Mouse (Mus musculus) midbrain, embryonic 12.5 days (tissue): ENCODE results near the gene Camsap2. TPM values are rescaled to one million over a fixed set of nuclear protein-coding genes. Genes with fewer than 3 reads are reported as not detected.

Experiments
- ATAC-seq: fragments of 200-750 bp; cut with Nextera tagmentation; 2 replicates; pipeline ENCODE4 v1.8.0; 2017; ENCODE audit warnings: low read depth, moderate TSS enrichment, moderate library complexity; ENCODE audit not compliant: low FRiP score
- H3K27ac ChIP-seq: fragments of 300-500 bp; sonication (generic); replicated peaks from 2 replicates; pipeline ENCODE4 v1.5.1; 2016; ENCODE audit warnings: mild to moderate bottlenecking
- H3K27me3 ChIP-seq: fragments of 300-500 bp; sonication (generic); 2 replicates; pipeline ENCODE4 v1.6.1; 2016; ENCODE audit warnings: mild to moderate bottlenecking
- H3K36me3 ChIP-seq: fragments of 300-500 bp; sonication (generic); 2 replicates; pipeline ENCODE4 v1.6.1; 2016
- H3K4me1 ChIP-seq: fragments of 300-500 bp; sonication (generic); 2 replicates; pipeline ENCODE4 v1.6.1; 2016
- H3K4me2 ChIP-seq: fragments of 300-500 bp; sonication (generic); replicated peaks from 2 replicates; pipeline ENCODE4 v1.6.1; 2016; ENCODE audit warnings: mild to moderate bottlenecking, moderate library complexity
- H3K4me3 ChIP-seq: fragments of 300-500 bp; sonication (generic); 2 replicates; pipeline ENCODE4 v1.5.1; 2016; ENCODE audit warnings: mild to moderate bottlenecking
- H3K9ac ChIP-seq: fragments of 300-500 bp; sonication (generic); replicated peaks from 2 replicates; pipeline ENCODE4 v1.6.1; 2016; ENCODE audit warnings: mild to moderate bottlenecking, moderate library complexity
- H3K9me3 ChIP-seq: fragments of 300-500 bp; sonication (generic); 2 replicates; pipeline ENCODE4 v1.6.1; 2016; ENCODE audit warnings: mild to moderate bottlenecking
- WGBS: fragments of 180-500 bp; shearing (Covaris S2); methylation state at CpG from one replicate; pipeline ENCODE4 v1.1.7; 2016; 5-methylcytosine and 5-hydroxymethylcytosine counted together
- polyA plus RNA-seq: library from polyadenylated mRNA; unstranded; fragments of >200 nt; fragmentation: Nextera tagmentation; extraction: Ambion mirVana; gene quantifications from 2 replicates; pipeline ENCODE4 v1.2.1, GENCODE M21; 2016

The Camsap2 gene
- polyA plus RNA-seq, 1 experiment from 2014 or later: 34.2 TPM

DNA sequence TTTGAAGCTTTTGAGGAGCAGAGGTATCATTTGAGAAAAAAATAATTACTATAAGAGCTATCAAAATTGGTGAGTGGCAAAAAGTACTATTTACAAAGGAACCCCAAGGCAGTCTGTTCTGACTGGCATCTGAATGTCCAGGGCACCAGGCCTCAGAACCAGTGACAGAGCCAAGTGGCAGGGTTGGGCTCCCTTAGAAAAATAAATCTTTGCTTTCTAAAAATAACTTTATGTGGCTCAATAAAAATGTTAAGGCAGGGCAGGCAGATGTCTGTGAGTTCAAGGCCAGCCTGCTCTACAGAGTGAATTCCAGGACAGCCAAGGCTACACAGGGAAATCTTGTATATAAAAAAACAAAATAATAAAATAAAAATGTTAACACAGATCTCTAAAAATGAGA lies 51.9 kb downstream of the Camsap2 start:
- Histone ChIP-seq H3K9me3 (no peaks in the 10 kb centered on the region), H3K27me3 (no peaks in the 10 kb centered on the region), H3K4me1 (no peaks in the 10 kb centered on the region), H3K9ac (no peak overlapping the region), H3K36me3 (peaks cover 9% of the 10 kb centered on the region), H3K27ac (no peak overlapping the region), H3K4me3 (no peak overlapping the region), H3K4me2 (no peak overlapping the region)
- no peak for ATAC-seq

GRCm38 (mm10) chr1:136289803-136290202 lies 56.1 kb downstream of the Camsap2 start:
- Histone ChIP-seq H3K4me1 (no peaks in the 10 kb centered on the region), H3K4me2 (no peak overlapping the region), H3K4me3 (no peak overlapping the region), H3K27me3 (no peaks in the 10 kb centered on the region), H3K9ac (no peak overlapping the region), H3K36me3 (peaks cover 7% of the 10 kb centered on the region; the same call in 1 of the 2 replicates), H3K9me3 (no peaks in the 10 kb centered on the region), H3K27ac (no peak overlapping the region)
- ATAC-seq: no peak
- 83% methylated on average over 1 of the region's 1 CpGs for WGBS

DNA sequence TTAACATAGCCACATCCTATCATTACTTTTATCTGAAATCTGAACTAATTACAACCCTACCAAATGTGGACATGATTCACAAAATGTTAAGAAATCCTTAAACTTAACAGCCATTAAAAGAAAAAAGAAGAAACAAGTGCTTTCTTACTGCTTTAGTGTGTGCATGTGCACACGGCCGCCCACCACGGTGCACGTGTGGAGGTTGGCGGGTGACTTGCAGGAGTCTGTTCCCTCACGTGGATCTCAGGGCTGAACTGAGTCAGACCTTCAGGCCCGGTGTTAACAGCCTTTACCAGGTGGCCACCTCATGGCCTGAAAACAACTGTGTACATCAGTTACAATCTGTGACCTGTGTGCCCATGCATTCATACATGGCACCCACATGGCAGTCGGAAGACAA lies 68.5 kb downstream of the Camsap2 start:
- Histone ChIP-seq H3K36me3 (peaks cover 92% of the 10 kb centered on the region), H3K9me3 (no peaks in the 10 kb centered on the region), H3K27me3 (no peaks in the 10 kb centered on the region), H3K9ac (no peak overlapping the region), H3K4me1 (no peaks in the 10 kb centered on the region), H3K4me3 (no peak overlapping the region), H3K27ac (no peak overlapping the region), H3K4me2 (no peak overlapping the region)
- WGBS: 95% methylated on average over 8 of the region's 8 CpGs
- ATAC-seq: no peak

GRCm38 (mm10) chr1:136268224-136268623 lies 77.7 kb downstream of the Camsap2 start:
- Histone ChIP-seq H3K4me1 (no peaks in the 10 kb centered on the region; the same call in 1 of the 2 replicates), H3K36me3 (peaks cover 40% of the 10 kb centered on the region), H3K4me3 (no peak overlapping the region), H3K27me3 (peaks cover 40% of the 10 kb centered on the region), H3K4me2 (no peak overlapping the region), H3K9me3 (no peaks in the 10 kb centered on the region), H3K9ac (no peak overlapping the region), H3K27ac (no peak overlapping the region)
- 0 out of 2 replicates have a peak, but pooled peaks have one; percentile 56 for ATAC-seq
- 45% methylated on average over 7 of the region's 7 CpGs for WGBS

GRCm38 (mm10) chr1:136266127-136266526 lies 79.8 kb downstream of the Camsap2 start:
- H3K36me3 ChIP-seq: peaks cover 19% of the 10 kb centered on the region
- WGBS: 77% methylated on average over 6 of the region's 6 CpGs
- H3K27ac ChIP-seq: no peak overlapping the region
- peaks cover 58% of the 10 kb centered on the region for H3K27me3 ChIP-seq
- H3K4me2 ChIP-seq: no peak overlapping the region
- H3K4me1 ChIP-seq: no peaks in the 10 kb centered on the region; the same call in 1 of the 2 replicates
- no peaks in the 10 kb centered on the region for H3K9me3 ChIP-seq
- H3K4me3 ChIP-seq: no peak overlapping the region
- ATAC-seq: no peak
- H3K9ac ChIP-seq: no peak overlapping the region

DNA sequence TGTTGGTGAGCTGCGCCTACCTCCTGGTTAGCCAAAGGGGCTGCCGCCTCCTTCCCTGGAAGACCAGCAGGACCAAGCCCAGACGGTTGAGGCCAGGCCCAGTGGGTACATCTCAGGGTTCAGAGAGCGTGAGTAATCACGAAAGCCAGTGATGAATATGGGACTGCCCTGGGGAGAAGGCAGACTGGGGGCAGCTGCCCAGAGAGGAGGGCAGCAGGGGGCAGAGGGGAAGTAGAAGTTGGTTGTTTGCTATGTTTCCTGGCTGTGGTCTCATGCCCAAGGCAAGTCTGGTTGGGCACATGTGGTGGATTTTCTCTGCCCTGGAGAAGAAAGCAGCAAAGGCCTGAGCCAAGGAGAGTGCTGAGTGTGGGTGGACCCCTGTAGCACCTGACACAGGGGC lies 82.5 kb downstream of the Camsap2 start:
- H3K9ac ChIP-seq: no peak overlapping the region
- 82% methylated on average over 5 of the region's 5 CpGs for WGBS

DNA sequence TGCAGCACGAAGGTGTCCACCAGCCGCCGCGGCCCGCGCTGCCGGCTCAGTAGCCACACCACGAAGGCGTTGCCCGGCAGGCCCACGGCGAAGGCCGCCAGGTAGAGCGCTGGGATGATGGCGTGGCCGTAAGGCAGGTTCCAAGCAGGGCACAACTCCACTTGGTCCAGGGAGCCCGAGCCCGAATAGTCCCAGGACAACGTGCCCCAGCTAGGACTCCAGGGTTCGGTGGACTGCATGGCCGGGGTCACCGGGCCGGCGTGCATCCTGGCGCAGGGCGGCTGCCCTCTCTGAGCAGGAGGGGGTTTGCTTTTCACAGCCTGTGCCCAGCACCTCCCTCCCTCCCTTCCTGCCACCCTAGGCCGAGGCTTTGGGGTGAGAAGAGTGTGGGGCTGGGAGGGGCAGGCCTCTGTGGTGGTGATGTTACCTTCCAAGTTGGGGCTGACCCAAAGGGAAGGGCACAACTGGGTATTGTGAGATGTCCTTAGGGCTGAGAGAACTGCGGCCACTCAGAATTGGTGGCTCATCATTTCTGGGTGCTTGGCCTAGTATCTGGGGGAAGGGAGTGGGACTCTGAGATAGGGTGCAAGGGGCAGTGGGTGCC lies 85.2 kb downstream of the Camsap2 start, which contains the start of gene Gpr25:
TSS of gene Gpr25 (minus strand) at position 239 of the 604 bp plus-strand sequence.
- ATAC-seq: peak; percentile 57
- H3K9me3 ChIP-seq: no peaks in the 10 kb centered on the region
- peak within 1 kb of the TSS; percentile 91 for H3K4me2 ChIP-seq
- H3K4me1 ChIP-seq: peaks cover 16% of the 10 kb centered on the region
- H3K27me3 ChIP-seq: peaks cover 90% of the 10 kb centered on the region
- H3K9ac ChIP-seq: peak within 1 kb of the TSS; percentile 59
- 7% methylated on average over 27 of the region's 28 CpGs for WGBS
- H3K27ac ChIP-seq: no peak within 1 kb of the TSS
- H3K36me3 ChIP-seq: no peaks in the 10 kb centered on the region
- peak within 1 kb of the TSS; percentile 55 for H3K4me3 ChIP-seq

More for the DNA sequence above, 82.5 kb downstream of the Camsap2 start:
- Histone ChIP-seq H3K4me2 (no peak overlapping the region), H3K27ac (no peak overlapping the region), H3K4me1 (peaks cover 16% of the 10 kb centered on the region), H3K27me3 (peaks cover 81% of the 10 kb centered on the region), H3K36me3 (0 out of 2 replicates have a peak, but pooled peaks cover 3% of the 10 kb centered on the region), H3K4me3 (no peak overlapping the region), H3K9me3 (no peaks in the 10 kb centered on the region)
- ATAC-seq: no peak

DNA sequence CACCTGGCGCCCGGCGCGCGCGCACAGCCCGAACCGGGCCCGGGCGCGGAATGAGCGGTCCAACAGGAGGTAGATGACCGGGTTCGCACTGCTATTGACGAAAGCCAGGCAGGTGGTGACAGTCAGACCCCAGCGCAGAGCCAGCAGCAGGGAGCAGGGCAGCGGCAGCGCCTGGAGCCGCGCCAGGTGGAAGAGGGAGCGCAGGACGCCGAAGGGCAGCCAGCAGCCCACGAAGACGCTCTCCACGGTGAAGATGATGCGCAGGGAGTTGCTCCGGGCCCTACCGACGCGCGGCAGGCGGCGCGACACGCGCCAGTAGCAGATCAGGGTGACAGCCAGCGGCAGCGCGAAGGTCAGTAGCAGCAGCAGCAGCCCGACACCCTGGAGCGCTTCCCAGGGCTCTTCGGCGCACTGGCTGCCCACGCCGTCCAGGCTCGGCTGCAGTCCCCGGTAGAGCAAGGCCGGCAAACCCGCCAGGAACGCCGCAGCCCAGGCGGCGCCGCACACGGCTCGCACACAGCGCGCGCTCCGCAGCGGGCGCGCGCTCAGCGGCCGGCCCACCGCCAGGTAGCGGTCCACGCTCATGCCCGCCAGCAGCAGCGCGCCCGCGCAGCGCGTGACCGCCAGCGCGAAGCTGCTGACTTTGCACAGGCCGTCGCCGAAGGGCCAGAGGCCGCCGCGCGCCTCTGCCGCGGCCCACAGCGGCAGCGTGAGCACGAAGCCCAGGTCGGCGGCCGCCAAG lies 85.8 kb downstream of the Camsap2 start:
- Histone ChIP-seq H3K27me3 (peaks cover 91% of the 10 kb centered on the region), H3K36me3 (no peaks in the 10 kb centered on the region), H3K9me3 (no peaks in the 10 kb centered on the region), H3K9ac (peak overlapping the region; percentile 59), H3K4me1 (peaks cover 18% of the 10 kb centered on the region), H3K27ac (no peak overlapping the region), H3K4me3 (peak overlapping the region; percentile 55), H3K4me2 (peak overlapping the region; percentile 91)
- WGBS: under 1% methylated on average over 94 of the region's 95 CpGs
- peak; percentile 80 for ATAC-seq

- peaks cover 20% of the 10 kb centered on the region for H3K4me1 ChIP-seq
- no peak for ATAC-seq
Observed at GRCm38 (mm10) chr1:136259543-136259892, 86.4 kb downstream of the Camsap2 start.

GRCm38 (mm10) chr1:136258495-136258894 lies 87.4 kb downstream of the Camsap2 start:
- Histone ChIP-seq H3K27ac (no peak overlapping the region), H3K4me3 (no peak overlapping the region), H3K4me1 (peaks cover 20% of the 10 kb centered on the region), H3K36me3 (no peaks in the 10 kb centered on the region), H3K4me2 (no peak overlapping the region), H3K9ac (no peak overlapping the region), H3K9me3 (no peaks in the 10 kb centered on the region), H3K27me3 (peaks cover 89% of the 10 kb centered on the region)
- no peak for ATAC-seq
- 72% methylated on average over 9 of the region's 9 CpGs for WGBS

More at GRCm38 (mm10) chr1:136259543-136259892, 86.4 kb downstream of the Camsap2 start:
- Histone ChIP-seq H3K9me3 (no peaks in the 10 kb centered on the region), H3K4me2 (peak overlapping the region; percentile 91), H3K4me3 (peak overlapping the region; percentile 55), H3K36me3 (no peaks in the 10 kb centered on the region), H3K27ac (no peak overlapping the region), H3K9ac (peak overlapping the region; percentile 59; the same call in 1 of the 2 replicates), H3K27me3 (peaks cover 93% of the 10 kb centered on the region)
- WGBS: 5% methylated on average over 16 of the region's 16 CpGs

DNA sequence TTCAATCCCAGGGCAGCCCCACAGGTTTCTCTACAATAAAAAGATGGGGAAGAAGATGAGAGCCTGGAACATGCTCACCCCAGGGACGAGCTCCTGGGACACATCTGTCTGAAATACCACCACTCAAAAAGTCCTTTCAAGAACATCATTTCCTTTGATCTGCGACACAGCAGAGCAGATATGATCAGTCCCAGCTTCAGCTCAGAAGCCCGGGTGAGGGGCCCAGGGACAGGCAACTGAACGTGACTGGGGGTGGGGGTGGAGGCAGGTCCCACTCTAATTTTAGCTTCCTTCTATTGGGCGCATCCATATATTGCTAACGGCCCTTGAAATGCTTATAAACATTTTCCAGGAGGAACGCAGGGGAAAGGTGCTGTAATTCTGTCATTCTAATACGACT lies 90.2 kb downstream of the Camsap2 start:
- Histone ChIP-seq H3K4me2 (no peak overlapping the region), H3K4me3 (no peak overlapping the region), H3K4me1 (peaks cover 16% of the 10 kb centered on the region), H3K27ac (no peak overlapping the region), H3K27me3 (peaks cover 67% of the 10 kb centered on the region), H3K36me3 (no peaks in the 10 kb centered on the region), H3K9ac (no peak overlapping the region), H3K9me3 (no peaks in the 10 kb centered on the region)
- WGBS: 60% methylated on average over 8 of the region's 8 CpGs
- ATAC-seq: no peak

DNA sequence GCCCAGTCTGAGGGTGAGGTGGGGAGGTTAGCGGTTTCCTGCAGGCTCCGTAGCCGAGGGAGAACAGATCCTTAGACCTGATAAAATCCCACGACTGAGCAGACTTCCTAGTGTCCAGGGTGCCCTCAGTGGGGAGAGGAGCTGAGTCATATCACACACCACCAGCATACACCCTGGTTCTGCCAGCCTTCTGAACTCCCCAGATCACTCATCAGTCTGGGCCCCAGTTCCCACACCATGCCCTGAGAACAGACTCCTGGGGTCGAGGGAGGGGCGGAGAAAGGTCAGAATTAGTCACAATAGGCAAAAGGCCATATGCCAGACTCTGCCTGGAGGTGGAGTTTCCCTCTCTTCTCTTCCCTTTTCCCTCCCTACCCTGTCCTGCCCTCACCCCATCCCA lies 90.7 kb downstream of the Camsap2 start:
- Histone ChIP-seq H3K4me1 (peaks cover 11% of the 10 kb centered on the region), H3K9me3 (no peaks in the 10 kb centered on the region), H3K27ac (no peak overlapping the region), H3K4me3 (no peak overlapping the region), H3K4me2 (no peak overlapping the region), H3K9ac (no peak overlapping the region), H3K27me3 (peaks cover 62% of the 10 kb centered on the region), H3K36me3 (no peaks in the 10 kb centered on the region)
- ATAC-seq: no peak
- WGBS: 40% methylated on average over 6 of the region's 6 CpGs
